Mouse (Mus musculus) CH12.LX (cell line): ENCODE results near the gene Cnpy3.
A peak's percentile ranks its signal among the peaks of the same experiment; 100 is the strongest.

Experiments
- CTCF ChIP-seq, 2 experiments: IDR thresholded peaks in 1 of 2; conservative IDR thresholded peaks in 1 of 2; 2 replicates each; pipeline ENCODE4 v1.5.1; 2011 to 2012; ENCODE audit warnings: low read depth in 2 of 2, low read length in 2 of 2, improper control_type of control experiment in 1 of 2, inconsistent platforms in 1 of 2, mild to moderate bottlenecking in 1 of 2, moderate library complexity in 1 of 2
- E2F4 ChIP-seq: IDR thresholded peaks from 2 replicates; pipeline ENCODE4 v1.6.1; 2011; ENCODE audit warnings: low read depth, low read length, improper control_type of control experiment; ENCODE audit not compliant: insufficient replicate concordance
- ELF1 ChIP-seq: IDR thresholded peaks from 2 replicates; pipeline ENCODE4 v1.6.1; 2014; ENCODE audit warnings: low read depth, mild to moderate bottlenecking, inconsistent platforms, low read length, improper control_type of control experiment
- ETS1 ChIP-seq: conservative IDR thresholded peaks from 2 replicates; pipeline ENCODE4 v1.6.1; 2012; ENCODE audit warnings: low read depth, mild to moderate bottlenecking, inconsistent platforms, low read length, improper control_type of control experiment, moderate library complexity
- MAFK ChIP-seq: IDR thresholded peaks from 2 replicates; pipeline ENCODE4 v1.6.1; 2011; ENCODE audit warnings: low read length, improper control_type of control experiment; ENCODE audit not compliant: insufficient replicate concordance
- MEF2A ChIP-seq: IDR thresholded peaks from 2 replicates; pipeline ENCODE4 v1.6.1; 2014; ENCODE audit warnings: low read depth, mild to moderate bottlenecking, inconsistent platforms, low read length, improper control_type of control experiment, borderline replicate concordance
- MXI1 ChIP-seq: IDR thresholded peaks from 2 replicates; pipeline ENCODE4 v1.6.1; 2011; ENCODE audit warnings: mild to moderate bottlenecking, low read depth, low read length, improper control_type of control experiment
- PAX5 ChIP-seq: IDR thresholded peaks from 2 replicates; pipeline ENCODE4 v1.6.1; 2012; ENCODE audit warnings: low read length, inconsistent platforms, mixed read lengths
- POLR2A ChIP-seq: IDR thresholded peaks from 2 replicates; pipeline ENCODE4 v1.6.1; 2011; ENCODE audit warnings: low read depth, mild to moderate bottlenecking, improper control_type of control experiment, low read length
- SIN3A ChIP-seq: IDR thresholded peaks from 2 replicates; pipeline ENCODE4 v1.6.1; 2012; ENCODE audit warnings: low read length, improper control_type of control experiment, inconsistent platforms

DNA sequence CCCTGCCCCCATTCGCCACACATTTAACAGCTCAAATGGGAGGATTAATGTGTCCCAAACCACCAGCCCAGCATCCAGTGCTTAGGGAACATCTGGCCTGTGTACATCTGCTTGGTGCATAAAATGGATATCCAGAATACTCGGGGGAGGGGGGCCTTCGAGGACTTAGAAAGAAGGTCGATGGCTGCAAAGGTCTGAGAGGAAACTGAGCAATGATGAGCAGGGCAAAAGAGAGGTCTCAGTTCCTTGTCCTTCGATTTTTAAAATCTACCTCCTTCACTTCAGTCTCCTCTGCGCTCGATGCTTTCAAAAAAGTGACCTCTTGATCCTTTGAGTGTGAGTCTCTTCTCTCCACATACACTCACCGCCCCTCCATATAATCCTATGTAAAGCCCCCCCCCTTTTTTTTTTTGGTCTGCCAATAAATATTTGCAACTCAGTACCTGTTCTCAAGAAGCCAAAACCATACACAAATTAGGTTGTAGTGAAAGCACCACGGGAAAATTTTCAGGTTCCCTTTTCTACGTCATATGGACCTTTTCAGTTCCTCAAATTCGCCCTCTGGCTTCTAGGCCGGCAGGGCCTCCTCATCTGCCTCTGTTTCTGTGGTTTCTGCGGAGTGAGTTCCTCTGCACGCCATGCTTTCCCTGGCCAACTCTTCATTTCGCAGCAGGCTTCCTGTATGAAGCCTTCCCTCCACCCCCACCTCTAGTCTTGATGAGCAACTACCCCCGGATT is 789 bp downstream of the Cnpy3 start:
- TF ChIP-seq SIN3A (peak; percentile 92), MAFK (peak; percentile 96), POLR2A (peak; percentile 71), ELF1 (peak; percentile 65; the same call in 1 of the 2 replicates), E2F4 (no peak), CTCF (conservative IDR thresholded peaks at IDR 0.05 in 1 of 2, IDR thresholded peaks at IDR 0.05 in 1 of 2; ENCODE audit: low read depth in 2 of 2, low read length in 2 of 2) (no peak), MEF2A (peak; percentile 96), PAX5 (no peak), ETS1 (peak; percentile 96), MXI1 (no peak)
